Mouse (Mus musculus): ENCODE data around the gene Dpyd.

Dpyd gene

DNA sequence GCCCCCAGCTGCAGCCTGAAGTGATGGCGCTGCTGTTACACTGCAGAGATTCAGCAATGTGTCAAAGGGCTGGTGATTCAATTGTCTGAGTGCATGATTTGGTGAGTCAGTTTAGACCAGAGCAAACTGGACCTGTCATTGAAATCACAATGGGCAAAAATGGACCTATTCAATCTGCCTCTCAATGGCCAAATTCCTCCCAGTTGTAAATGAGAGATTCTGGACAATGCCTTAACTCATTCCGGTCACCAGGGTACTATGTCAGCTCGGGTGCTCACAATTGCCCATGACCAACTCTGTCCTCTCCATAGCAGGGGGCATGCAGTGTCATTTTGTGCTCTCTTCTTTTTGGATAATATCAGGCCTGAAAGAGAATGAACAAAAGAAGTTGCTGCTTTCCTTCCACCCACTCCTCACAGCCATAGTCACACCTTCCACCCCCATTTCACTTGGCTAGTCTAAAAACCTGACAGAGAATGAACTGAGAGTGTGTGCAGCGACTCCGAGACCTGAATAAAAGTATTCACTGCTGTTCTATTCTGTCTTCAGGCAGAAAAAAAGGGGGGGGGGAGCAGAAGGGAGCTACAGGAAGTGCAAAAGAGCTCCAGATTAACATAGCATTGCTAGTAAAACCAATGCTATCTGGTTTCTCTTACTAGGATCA lies 533.4 kb downstream of the Dpyd start:
- no peak for DNase-seq (ENCODE audit: low read depth, low spot score)

DNA sequence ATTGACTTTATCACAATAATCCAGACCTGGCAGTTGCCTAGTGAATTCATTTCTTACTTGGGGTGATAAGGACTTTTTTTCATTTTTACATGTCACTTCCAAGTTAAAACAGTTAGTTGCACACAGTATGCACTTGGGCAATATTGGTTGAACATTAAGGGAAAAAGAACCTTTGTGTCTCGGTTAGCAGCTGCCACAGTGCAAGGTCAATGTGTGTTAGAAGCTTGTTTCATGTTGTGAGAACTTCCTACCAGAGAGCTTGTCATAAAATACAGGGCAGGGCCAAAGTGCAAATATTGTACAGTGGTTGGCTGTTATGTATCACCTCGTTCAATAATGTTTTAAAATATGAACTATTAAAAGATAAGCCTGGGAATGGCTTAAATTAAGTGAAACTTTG lies 564.1 kb downstream of the Dpyd start:
- DNase-seq (ENCODE audit: low read depth, low spot score) = no peak

DNA sequence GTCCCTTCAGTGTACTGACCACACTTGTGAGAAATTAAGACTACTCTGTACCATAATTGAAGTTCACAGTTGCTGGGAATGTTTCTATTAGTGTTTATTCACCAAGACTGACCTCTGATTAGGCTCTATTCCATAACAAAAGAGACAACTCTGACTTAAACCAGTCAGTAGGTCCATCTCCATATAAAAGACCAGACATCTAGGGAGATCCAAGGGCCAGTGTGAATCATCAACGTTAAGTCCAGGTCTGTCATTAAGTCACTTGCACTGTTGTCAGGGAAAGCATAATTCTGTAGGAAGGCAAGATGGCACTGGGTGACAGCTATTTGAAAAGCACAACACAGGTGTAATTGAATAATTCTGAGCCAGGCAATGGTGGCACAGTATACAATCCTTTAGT lies 566.1 kb downstream of the Dpyd start:
- no peak for DNase-seq (ENCODE audit: low read depth, low spot score)

DNA sequence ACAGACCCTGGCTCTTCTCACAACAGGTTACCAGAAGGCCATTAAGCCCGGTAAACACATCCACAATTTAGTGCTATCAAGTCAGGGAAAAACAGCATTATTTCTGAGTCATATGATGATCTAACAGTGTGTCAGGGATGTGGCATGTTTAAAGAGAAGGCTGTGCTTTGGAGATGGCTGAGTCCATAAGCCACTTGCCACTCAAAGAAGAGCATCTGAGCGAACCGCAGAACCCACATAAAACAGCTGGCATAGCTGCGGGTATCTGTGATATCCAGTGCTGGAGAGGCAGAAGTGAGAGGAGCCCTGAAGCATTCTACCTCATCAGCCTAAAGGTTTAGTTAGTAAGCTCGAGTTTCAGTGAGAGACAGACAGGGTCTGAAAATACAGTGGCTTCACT lies 581.1 kb downstream of the Dpyd start:
- DNase-seq (ENCODE audit: low read depth, low spot score) = no peak

DNA sequence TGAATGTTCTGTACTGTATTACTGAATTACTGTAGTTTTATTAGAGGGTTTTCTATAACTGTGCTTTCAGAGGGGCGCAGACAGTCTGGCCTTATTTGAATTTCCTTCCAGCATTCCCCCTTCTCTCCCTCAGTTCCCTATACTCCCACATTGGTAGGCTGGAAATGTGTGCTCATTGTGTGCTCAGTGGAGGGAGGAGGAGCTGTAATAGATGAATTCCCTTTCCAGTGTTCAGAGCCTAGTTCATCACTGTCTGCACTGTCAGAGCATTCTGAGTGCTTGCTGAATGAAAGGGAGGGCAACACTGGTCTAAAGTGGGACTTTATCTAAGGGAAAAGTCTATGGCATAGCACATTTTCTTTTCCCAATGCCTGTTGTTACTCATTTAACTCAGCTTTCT lies 582.9 kb downstream of the Dpyd start:
- DNase-seq (ENCODE audit: low read depth, low spot score) = no peak

DNA sequence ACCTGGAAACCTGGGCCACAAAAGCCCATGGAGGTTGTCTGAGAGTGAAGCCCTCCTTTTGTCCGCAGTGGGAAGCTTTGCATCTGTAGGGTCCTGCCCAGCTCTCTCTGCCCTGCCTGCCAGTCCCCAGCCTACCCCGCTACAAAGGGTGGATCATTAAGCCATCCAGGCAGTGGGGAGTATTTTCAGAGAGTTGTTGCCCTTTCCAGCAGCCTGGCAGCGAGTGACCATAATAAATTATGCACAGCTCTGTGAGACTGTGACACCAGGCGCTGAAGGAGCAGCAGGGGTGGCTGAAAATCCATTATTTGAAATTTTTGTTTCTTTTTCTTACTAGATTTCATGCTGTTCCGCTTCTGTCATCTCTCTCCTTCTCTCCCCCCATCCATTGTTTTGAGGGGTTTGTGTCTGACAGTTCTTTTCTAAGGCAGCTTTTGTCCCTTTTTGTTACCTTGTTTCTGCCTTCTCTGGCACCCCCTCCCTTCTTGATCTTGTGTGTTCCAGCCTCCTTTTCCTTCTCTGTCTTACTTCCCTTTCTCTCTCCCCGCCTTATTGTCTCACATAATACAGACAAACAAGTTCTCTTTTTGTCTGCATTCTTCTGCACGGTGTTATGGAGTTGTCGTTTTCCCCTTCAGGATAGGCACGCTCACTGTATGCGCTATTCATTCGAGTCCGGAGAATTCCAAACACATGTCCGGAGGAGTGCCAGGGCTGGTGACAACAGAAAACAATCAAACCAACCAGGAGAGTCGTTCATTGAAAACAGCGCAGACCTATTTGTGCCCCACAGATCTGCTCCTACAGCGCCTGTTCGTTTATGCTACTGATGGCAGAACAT lies 592.9 kb downstream of the Dpyd start:
- DNase-seq (ENCODE audit: low read depth, low spot score) = no peak

DNA sequence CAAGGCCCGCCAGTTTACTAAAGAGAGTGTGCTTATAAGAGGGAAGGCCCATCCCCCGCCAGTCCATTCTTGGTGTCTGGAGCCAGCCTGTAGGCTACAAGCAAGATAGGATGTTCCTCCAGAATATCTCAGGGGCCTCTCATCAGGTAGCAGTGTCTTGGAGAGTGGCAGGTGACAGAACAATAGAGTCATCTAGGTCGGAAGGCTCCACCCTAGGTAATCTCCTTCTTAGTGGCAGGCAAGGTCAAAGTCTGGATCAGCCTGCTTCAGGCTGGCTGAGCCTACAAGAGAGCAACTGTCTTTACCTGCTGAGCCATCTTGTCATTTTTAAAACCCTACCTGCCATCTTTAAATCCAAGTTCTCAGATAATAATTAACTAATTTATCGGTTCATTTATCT lies 596.7 kb downstream of the Dpyd start:
- no peak for DNase-seq (ENCODE audit: low read depth, low spot score)

DNA sequence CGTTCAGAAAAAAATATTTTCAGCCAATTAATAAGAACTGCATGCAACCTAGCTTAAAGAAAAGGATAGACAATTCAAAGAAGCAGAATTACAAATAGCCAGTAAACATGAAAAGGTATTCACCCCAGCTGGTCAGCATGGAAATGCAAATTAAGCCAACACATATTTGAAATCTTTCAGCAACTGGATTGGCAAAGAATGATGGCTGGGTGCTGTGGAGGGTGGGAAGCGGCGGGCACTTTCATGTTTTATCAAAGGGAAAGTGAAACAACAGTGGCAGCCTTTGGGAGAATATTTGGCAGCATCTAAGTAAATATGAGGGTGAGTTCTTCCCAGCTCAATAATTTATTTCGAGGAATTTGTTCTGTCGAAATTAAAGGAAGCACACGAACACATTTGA lies 603.8 kb downstream of the Dpyd start:
- DNase-seq (ENCODE audit: low read depth, low spot score) = peak; percentile 7

DNA sequence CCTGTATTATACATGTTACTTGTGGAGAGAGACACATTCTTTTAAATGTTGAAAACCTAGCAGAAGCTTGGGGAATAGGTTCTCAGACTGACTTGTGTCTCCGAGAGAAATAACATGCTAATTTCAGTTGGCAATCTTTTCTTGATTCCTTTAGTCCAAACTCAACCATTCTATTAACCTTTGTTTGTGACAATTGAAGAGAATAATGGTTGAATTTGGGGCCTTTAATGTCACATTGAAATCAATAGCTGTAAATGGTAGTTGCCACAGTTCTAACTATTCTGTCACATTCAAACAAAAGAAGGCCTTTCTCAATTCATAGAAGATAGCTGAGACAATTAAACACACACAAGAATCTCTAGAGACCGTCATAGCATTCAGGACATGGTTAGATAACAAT lies 606.2 kb downstream of the Dpyd start:
- no peak for DNase-seq (ENCODE audit: low read depth, low spot score)

DNA sequence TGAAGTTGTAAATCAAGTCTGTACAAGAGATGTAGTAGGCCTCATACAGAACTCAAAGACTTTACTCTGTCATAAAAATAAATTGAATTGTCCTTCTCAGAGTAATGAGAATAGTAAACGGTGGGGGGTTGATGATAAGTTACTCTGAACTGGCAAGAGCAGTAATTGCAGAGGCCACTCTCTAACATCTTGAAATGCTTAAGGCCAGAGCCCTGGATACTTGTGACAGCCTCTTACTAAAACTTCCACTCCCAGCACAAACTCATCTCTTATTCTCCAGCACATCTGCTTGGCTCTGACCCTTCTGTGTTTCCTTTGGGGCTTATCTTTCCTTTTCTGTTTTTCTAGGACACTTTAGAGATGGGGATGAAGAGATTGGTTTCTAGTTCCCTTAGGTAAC lies 606.7 kb downstream of the Dpyd start:
- DNase-seq (ENCODE audit: low read depth, low spot score) = peak; percentile 49

DNA sequence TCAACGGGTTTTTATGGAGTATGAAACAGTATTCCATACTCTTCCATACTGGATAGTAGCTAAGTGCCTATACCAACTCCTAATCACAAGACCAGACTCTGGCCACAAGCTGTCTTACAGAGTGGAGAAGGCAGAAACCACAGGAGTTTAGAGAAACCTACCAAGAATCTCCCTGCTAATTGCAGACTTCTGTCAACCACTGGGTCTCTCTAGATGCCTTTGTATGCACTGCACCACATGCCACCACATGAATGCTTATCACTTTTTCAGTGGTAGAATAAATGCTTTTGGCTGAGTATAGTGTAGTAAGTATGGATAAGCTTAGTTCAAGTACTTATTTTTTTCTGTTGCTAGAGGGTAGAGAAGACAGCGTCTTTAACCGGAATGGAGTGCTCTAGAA lies 621.3 kb downstream of the Dpyd start:
- no peak for DNase-seq (ENCODE audit: low read depth, low spot score)

DNA sequence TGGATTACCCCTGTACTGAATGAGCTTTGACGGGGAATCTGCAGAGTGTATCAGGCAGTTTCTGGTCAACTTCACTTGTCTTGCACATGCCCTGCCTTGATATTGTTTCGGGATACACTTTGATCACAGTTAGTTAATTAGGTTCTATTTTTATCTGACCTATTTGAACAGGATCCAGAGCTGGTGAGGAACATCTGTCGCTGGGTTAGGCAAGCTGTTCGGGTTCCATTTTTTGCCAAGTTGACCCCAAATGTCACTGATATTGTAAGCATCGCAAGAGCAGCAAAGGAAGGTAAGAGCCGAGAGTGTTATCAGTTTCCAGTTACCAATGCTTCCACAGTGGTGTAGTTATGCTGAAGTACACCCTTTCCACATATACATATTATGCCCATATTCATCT lies 632.1 kb downstream of the Dpyd start:
- DNase-seq (ENCODE audit: low read depth, low spot score) = no peak

DNA sequence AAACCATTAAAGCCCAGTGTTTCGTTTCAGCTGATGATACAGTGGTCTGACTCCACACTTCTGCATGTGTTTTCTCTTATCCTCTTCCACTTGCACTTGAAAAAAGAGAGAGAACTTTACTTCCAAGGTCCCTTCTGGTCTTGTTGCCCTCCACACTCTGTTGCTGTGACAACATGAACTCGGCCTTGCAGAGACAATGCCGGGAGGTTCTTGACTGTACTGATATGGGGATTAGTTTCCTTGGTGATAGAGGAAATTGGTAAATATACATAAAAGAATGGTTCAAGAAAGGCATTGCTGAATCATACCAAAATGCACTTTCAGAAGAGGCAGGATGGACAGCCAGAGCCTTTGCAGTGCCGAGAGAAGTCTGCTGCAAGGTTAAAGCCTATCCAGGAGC lies 633.7 kb downstream of the Dpyd start:
- no peak for DNase-seq (ENCODE audit: low read depth, low spot score)

DNA sequence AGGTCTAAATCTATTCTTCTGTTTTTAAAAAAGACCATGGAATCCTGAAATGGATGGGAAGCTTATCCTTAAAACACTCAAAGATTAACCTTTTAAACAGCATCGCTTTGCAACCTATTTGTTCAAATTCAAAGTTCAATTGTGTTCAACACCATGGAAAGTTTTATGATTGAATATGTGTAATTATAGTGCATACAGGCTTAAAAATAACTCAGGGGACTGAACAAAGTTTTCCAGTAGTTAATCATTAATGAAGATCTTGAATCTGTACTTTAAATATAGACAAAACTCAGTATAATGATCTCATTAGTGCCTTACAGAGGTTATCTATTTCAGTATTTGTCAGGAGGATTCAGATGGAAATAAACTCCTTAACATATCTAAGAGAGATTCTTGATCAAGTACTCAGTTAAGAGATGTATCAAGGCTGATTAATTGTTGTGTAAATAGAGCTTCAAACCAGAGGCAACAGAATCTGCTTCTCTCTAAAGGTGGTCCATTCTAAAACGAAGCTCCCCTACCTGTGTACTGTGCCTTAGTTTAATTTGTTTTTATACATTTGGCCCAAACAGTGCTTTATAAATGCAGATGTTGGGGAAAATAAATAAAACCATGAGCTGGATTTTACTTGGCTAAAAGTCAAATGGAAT lies 659.0 kb downstream of the Dpyd start:
- no peak for DNase-seq (ENCODE audit: low read depth, low spot score)

DNA sequence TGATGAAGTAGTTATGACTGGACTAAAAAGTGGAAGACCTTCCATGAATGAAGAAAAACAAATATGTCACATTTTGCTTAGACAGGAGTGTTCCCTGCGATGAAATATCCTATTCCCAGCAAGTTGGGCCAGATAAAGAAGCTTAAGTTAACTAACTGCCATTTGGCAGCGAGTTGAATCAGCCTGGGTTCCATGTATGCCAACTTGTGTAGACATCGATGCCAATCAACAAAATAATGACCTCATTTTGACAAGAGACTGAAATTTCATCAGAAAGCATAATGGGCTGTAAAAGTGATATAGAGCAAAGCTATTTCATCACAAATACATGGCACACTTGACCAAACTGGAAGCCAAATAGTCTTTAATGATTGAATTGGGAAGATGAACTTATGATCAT lies 681.3 kb downstream of the Dpyd start:
- no peak for DNase-seq (ENCODE audit: low read depth, low spot score)

DNA sequence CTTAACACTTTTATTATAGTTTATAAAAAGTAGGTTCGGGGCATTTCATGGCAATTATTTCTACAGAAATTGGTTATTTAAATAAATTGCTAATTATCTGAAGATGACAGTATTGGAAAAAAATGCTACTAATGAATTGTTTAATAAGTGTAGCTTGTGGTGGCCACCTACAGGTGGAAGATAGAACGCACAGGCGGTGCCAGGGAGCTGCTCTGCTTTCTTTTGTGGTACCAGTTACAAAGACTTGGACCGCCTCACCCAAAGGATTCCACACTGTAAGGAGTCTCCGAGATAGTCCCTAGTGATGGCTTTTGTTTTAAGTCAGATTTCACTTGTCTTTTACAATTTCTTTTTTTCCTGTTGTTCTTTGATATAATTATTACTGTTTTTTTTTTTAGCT lies 694.6 kb downstream of the Dpyd start:
- DNase-seq (ENCODE audit: low read depth, low spot score) = no peak

DNA sequence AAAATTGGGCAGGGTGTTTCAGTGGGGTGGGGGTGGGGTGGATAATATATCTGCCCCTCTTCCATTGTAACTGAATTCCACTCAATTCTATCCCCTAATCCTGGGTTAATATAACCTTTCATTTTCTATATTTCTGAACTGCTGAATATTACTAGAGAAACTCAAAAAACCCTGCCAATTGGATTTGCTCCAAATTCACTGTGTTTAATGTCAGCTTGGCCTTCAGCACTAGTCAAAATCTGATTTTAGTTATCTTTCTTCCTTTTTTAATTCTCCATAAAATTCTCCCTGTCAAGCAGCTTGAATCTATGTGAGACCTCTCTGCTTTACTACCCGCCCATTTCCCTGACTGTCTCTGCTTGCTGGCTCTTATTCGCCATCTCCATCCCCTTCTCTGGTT lies 713.3 kb downstream of the Dpyd start:
- DNase-seq (ENCODE audit: low read depth, low spot score) = no peak

DNA sequence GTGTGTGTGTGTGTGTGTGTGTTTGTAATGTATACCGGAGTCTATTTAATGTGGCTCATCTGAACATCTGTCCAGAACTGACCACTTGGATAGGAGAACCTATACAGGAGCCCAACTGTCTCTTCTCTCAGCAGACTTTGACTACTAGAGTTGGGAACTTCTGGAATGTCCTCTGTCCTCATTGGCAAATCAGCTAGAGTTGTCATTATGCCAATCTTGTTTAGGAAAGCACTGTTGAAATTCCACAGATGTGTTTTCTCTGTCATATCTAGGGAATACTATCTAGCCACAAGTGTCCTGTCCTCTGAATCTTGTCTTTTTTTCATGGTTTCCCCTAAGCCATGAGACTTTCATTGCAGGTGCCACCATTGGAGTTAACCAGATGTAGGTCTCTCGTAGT lies 718.7 kb downstream of the Dpyd start:
- no peak for DNase-seq (ENCODE audit: low read depth, low spot score)

DNA sequence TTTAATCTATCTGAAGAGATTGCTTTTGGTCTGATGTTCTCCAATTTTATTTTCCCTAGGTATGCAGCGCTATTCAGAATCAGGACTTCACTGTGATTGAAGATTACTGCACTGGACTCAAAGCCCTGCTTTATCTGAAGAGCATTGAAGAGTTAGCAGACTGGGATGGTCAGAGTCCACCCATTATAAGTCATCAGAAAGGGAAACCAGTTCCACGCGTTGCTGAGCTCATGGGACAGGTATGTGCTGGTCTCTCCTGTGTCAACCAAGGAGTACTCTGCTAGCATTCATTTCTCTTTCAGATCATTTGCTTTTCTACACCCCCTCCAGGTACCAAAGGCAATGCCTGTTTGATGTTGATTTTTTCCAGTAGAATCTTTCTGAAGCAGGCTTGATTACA lies 752.8 kb downstream of the Dpyd start:
- DNase-seq (ENCODE audit: low read depth, low spot score) = no peak

DNA sequence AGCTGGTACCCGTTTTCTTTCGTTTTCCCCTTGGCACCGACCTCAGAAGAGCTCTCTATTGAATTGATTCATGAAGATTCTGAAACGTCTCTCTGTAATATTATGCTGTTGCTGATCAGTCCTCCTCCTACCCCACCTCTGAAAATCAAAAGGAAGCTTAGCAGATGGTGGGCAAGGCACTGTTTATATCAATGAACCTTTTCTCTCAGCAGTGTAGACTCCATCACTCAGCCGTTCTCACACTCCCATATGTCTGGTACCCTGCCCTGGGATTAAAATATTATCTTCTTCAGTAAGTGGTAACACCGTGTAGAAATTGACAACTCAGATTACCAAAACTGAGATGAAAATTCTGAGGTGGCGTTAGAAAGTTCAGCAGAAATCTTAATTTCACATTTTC lies 767.1 kb downstream of the Dpyd start:
- DNase-seq (ENCODE audit: low read depth, low spot score) = no peak

DNA sequence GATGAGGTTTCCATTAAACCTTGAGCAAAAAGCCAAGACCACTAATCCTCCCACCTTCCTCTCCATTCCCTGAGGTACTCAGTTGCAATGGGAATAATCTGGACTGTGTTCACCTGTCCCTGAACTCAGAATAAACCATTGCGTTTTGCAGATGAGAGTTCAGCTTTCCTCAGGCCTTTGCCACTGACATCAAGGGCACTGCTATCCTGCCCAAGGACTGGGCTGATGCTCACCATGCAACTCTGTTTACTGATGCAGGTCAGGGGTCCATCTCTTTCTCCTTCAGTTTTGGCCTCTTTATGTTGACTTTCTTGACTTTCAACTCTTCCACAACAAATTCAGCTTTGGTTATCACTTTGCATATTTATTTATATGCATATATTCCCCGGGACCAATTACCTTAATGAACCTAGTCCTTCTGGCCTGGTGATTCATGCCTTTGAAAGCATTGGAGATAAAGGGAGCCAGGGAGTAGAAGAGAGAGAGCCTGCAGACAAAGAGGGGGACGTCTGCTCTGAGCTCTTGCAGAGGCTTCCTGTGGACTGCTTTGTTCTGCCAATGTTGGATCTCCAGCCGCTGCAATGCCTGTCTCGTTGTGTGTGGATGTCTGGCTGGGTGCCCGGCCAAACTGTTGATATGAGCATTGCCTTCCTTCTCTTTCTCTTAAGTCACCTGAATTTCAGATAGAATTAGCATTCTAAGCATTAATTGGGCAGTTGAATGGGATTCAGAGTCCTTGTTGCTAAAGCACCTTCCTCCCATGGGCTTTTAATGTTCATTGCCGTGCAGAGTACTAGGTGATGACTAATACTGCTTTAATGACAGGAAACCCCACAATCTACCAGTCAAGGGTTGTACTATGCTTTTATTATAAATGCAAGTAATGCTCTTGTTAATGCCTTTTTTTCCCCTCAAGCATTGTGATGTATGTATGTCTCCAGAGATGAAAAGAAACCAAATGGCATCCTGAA lies 771.7 kb downstream of the Dpyd start:
- DNase-seq (ENCODE audit: low read depth, low spot score) = no peak

Measured in skeletal muscle tissue, adult 2 months (tissue).